Mouse (Mus musculus) activated CD4-positive, CD25-positive, alpha-beta regulatory T cell, adult 4 months (primary cell): ENCODE measurements around the gene Slc25a27. TPM values are rescaled to one million over a fixed set of nuclear protein-coding genes. Genes with fewer than 3 reads are reported as not detected.

ENCODE experiments used
- ATAC-seq: one replicate; pipeline ENCODE4 v1.8.0; 2017
- polyA plus RNA-seq, 2 experiments: library from polyadenylated mRNA; unstranded; fragments of 100-300 nt; shearing (Covaris generic); gene quantifications; one replicate each; pipeline ENCODE4 v1.2.1; 2017

Slc25a27 gene
- polyA plus RNA-seq, result 1 to 10 TPM; 2.6 TPM

DNA sequence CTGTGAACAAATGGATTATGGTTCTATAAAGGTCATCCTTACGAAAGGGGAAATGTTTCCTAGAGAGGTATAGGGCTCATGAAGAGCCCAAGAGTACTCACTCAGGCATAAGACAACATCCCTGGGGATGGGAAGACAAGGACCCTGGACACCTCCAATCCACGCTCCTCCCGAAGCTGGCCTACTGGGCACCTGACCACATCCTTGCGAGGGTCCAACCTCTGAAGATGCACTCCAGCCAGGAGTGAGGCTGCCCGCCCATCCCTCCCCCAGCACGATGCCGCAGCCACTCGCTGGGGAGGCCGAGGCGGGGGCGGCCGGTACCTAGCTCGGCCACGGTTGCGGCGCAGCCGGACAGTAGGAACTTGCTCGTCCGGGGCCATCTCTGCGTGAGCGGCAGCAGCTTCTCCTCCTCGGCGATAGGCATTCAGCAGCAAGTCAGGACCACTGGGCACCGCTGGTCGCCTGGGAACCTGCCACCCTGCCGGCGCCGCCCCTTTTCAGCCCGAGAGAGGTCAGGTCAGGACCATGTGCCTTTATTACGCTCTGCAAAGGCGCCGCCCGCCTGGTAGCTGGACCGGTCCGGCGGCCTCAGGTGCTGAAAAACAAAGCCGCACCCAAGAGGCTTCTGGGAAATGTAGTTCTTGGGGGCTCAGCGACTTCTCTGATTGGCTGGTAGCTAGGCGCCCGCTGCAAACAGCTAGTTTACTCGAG, at the start of gene Slc25a27:
TSS of gene Slc25a27 (minus strand) at position 639 of the 714 bp plus-strand sequence.
- peak; percentile 98 for ATAC-seq

GRCm38 (mm10) chr17:43716601-43717000, 49.6 kb upstream of the Slc25a27 start:
- ATAC-seq, result no peak

DNA sequence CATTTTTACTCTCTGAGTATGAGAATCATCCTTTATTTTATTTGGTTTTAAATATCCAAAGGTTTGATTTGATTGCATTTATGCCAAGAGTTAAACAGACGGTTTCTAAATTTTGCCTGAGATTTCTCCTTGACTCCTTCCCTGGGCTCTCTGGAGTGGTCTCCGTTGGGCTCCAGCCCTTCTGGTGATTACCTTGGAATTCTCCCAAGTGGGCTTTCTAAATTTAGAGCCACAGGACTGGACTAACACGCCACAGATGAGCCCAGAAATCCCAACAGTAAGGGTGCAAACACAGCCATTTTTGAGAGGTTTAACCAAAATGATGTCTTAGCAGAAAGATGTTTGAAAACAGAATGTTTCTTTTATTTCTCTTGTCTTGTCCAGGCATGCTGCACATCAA, 47.2 kb upstream of the Slc25a27 start:
- ATAC-seq, result no peak

DNA sequence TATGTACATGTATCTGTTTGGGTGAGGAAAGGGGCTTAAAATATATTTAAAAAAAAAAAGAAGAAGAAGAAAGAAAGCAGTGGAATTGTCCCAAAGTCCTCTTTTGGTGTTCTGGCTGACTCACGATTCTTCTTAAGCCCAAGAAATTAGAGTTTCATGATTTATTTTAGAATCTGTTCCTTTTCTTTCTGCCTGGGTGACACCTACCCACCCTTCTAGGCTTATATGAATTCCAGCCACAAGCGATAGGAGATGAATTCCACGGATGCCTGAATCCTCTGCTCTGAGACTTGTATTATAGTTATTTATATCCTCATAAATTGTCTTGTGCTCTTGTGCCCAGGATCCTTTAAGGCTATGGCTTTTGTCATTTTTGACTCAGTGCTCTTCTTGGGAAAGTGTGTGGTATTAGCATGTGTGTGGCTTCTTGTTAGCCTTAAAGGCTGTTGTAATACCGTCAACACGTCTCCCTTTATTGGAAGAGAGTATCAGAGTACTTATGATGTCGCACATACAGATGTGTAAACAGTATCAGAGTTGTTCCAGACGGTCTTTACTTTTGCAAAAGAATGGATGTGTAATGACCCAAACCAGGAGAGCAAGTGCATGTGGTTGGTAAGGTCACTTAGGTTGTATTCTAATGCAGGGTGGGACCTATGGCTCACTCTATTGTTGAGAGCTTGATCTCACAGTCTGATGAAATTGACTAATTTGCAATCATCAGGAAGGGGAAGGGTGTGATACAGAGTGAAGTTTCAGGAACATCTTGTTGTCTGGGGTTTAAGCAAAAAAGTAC, 44.7 kb upstream of the Slc25a27 start:
- ATAC-seq, result no peak

- ATAC-seq, result no peak
Measured at GRCm38 (mm10) chr17:43707254-43707653, 40.2 kb upstream of the Slc25a27 start.

GRCm38 (mm10) chr17:43706749-43707148, 39.7 kb upstream of the Slc25a27 start:
- no peak for ATAC-seq

GRCm38 (mm10) chr17:43704216-43704930, 37.4 kb upstream of the Slc25a27 start:
- no peak for ATAC-seq

- no peak for ATAC-seq
Measured at GRCm38 (mm10) chr17:43701060-43701459, 34.0 kb upstream of the Slc25a27 start.

DNA sequence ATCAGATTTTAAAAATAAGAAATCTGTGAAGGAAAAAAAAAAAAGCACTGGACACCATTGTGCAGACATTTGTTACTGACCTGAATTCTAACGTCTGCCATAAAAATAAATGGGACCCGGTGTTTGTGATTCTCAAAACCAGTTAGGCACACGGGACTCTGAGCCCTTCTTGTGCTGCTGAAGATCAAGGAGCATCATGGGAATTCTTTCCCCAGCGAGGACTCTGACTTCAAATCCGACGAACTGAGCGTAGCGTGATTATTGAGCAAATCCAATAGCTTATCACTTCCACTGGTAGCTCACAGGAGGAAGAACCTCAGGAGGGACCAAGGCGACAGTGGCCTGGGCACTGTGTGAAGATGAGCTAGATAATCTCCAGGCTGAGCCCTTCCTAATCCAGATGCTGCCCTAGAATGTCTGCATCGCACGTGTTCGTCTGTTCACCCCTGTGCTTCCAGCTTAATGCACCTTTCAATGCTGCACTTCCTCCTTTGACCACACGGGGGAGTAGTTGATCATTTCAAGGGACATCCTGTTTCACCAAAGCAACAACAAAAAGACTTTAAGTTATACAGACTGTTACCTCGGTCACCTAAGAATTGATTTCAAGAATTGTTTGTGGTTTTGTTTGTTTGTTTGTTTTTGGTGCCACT, 32.1 kb upstream of the Slc25a27 start:
- peak; percentile 75 for ATAC-seq

DNA sequence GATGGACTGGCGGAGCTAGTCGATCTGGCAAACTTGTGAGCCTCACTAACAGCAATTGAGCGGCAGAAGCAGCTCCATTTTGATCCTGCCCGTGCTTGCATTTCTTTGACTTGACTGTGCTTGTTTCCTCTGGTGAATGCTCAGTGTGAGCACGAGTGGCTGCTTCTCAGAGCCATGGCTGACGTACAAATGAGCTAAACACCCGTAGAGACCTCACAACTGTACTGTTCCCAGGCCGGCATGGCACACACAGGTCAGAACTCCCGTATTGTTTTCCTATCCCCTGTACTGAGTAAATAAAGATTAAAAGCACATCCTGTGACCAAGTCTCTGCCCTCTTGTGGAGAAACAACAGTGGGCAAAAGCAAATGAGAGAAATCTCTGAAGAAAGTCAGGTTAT, 22.6 kb upstream of the Slc25a27 start:
- ATAC-seq, result no peak

- no peak for ATAC-seq
Measured at GRCm38 (mm10) chr17:43684638-43685037, 17.6 kb upstream of the Slc25a27 start.

DNA sequence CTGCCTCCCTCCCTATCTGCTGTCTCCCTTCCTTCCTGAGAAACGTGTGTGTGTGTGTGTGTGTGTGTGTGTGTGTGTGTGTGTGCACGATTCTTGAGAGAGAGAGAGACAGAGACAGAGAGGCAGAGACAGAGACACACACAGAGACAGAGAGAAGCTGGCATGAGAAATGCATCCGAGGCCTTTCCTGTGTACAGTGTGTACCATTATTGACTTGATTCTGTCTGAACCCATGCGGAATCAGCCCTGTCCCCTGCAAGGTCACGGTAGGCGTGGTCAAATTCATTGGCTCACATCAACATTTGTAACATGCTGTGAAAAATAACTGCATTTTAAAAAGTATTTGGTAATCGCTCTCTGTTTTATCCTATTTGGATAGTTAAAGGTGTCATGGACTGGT, 17.1 kb upstream of the Slc25a27 start:
- no peak for ATAC-seq

DNA sequence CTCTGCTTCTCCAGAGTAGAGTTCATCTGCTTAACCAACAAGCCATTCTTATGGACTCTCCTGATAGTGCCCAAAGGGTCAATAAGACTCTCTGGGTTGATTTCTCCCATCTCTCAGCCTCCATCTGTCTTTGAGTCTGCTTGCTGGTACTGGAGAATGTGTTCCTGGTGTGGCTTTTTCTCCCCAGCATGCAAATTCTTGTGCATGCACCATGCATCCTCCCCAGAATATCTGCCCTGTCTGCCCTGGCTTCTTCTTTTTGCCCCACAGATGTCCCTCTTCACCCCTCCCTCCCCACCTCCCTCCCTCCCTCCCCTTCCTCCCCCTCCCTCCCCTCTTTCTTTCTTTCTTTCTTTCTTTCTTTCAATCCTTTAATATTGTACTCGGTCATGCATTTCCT, 10.3 kb upstream of the Slc25a27 start:
- ATAC-seq, result no peak

DNA sequence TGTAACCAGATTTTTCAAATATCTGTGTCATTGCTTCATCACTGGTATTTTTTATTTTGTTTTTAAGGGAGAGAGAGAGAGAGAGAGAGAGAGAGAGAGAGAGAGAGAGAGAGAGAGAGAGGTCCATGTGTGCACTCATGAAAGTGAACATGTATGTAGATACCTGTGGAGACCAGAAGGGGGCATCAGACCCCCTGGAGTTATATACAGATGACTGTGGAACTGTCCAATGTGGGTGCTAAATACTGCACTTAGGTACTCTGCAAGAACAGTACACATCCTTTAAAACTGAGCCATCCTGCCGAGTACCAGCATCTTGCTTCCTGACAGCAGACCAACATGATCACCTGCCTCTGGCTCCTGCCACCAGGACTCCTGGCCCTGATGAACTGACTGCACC, 9.2 kb upstream of the Slc25a27 start:
- ATAC-seq, result no peak

GRCm38 (mm10) chr17:43675228-43675627, 8.2 kb upstream of the Slc25a27 start:
- ATAC-seq, result no peak

DNA sequence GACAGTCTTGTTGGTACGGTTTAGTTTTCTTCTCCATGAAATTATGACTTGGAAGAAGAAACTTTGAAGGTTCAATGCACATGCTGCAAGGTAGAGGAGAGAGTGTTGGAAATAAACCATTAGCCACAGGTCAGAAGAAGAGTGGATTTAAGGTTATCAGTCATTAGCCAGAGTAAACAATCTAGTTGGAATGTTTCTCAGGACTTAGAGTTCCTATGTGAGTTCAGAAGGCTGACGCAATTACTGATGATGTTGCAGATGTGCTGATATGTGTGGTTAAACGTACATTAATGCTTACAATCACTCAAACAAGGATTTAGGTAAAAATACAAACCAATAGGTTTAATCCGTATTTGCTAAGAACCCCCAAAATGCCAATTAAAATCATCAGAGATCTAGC, 4.9 kb upstream of the Slc25a27 start:
- no peak for ATAC-seq

GRCm38 (mm10) chr17:43669145-43669695, 2.2 kb upstream of the Slc25a27 start:
- no peak for ATAC-seq

- ATAC-seq, result no peak
Measured at GRCm38 (mm10) chr17:43667290-43667843, 353 bp upstream of the Slc25a27 start, which contains the start of gene Cyp39a1. Gene Cyp39a1 (plus strand): TSS chr17:43667425.

DNA sequence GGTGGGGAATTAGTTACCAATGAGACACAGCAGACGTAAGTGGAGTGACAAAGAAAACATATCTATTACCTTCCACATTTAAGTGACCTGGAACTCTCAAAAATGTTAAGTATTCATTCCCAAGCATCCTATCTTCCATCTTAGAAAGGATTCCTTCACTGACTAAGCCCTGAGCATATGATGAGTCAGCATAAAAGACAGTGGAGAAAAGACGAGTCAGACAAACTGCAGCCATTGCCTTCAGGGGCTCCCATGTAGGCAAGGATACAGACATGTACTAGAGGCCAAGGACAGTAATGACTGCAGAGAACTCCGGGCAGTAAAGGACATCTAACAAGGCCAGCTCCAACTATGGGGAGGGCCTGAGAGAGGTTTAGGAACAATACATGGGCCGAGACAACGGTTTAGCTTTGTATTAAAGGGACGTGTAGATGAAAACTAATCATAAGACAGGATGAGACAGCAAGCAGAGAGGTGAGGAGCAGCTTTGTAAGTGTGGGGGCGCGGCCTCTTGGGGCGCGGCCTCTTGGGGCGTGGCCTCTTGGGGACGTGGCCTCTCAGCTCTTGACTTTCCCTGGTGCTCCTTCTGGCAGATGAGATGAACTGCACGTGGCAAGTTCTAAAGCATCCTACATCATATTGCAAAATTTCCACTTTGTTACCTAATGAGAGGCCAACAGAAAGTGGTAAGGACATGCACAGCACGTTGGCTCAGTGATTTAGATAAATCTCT, 15.5 kb downstream of the Slc25a27 start:
- ATAC-seq, result no peak

DNA sequence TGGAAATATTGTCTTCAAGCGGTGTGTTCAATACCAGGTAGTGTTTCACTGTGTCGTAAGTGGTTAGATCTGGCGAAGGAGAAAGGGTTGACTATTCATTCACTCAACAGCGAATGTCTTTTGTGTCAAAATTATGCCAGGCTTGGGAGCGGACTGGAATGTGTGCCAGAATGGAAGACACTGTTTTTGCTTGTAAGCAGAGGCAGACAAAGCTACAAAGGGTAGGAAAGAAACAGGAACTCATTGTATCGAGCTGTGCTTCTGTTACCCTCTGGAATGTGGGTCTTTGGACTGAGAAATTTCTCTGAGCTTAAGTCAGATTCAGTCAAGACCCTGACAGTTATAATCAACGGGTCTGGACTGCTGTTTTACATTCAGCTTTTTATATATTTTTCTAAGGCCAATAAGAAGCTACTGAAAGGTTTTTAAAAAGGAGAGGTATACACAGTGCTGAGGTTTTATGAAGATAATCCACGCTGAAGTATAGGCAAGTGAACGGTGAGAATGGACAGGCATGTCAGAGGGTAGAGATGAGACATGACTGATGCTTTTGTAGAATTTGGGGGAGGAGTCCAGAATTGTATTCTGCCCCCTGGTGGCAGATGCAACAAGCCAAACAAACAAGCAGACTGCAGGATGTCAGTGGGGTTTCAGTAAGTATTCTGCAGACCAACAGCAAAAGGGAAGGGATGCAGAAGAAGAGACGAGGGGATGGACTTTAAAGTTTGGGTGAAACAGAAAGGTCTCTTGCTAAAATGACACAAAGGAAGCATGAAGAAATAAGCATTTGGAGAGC, 17.2 kb downstream of the Slc25a27 start:
- no peak for ATAC-seq

DNA sequence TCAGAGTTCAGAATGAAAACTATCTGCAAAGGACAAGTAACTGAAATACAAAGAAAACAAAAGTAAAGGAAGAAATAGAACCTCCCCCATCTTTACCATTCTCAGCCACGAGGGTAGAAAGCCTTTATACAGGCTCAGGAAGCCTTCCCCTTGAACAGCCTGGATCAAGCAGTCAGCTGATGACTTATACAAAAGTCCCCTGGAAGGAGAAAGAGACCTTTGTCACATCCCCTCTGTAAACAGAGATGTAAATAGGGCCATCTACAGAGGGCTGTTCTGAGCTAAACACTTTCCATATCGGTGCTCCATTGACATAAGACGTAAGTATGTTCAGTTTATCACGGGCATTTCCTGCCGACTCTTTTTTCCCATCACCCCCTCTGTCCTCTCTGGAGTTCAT, 20.1 kb downstream of the Slc25a27 start:
- ATAC-seq, result no peak
